Mouse (Mus musculus): ENCODE data around the gene Epb41l3.
"Not testable (repeated sequence)": the region's sequence is repeated elsewhere in the genome, so short reads cannot be mapped to it uniquely, and the experiment has no call there.

Epb41l3 gene

DNA sequence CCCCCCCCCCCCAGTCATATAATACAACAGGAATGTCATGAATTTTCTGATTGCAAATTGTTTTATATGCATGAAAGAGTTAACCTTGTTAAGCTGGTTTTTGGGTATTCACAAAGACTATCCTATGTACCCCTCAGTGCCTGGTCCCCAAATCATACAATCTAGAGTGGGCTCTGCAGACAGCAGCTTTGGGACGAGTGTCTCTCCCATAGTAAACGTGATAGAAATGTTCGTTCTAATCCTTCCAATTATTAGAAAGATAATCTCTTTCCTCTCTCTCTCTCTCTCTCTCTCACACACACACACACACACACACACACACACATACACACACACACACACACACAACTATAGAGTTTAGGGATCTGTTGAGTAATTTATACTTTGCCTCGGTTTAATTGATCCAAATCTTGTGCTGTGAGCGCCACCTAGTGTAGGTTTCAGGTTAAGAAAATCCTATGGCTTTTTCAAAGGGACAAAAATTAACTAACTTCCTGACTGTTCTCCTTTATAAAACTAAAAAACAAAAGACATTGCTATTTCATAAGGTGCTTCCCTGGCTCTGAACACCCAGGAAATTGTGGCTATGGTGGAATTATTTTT lies 30.4 kb downstream of the Epb41l3 start:
- DNase-seq (ENCODE audit: low read depth, low spot score), result no peak

DNA sequence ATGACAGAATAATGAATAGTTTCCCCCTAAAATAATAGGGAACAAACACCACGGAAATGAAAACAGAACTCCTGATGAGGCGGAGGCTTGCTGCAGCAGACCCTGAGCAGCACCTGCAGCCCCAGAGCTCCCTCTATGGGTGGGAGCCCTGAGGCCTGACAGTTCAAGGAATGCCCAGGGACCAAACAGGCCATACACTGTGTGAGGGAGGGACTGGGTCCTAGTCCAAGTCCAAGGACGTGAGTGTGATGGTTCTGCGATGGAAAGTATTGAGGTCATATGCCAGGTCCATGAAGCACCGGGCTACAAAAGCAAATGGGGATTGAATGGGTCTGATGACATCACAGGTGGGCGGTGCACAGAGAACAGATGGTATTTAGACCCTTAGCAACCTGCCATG lies 33.7 kb downstream of the Epb41l3 start:
- no peak for DNase-seq (ENCODE audit: low read depth, low spot score)

DNA sequence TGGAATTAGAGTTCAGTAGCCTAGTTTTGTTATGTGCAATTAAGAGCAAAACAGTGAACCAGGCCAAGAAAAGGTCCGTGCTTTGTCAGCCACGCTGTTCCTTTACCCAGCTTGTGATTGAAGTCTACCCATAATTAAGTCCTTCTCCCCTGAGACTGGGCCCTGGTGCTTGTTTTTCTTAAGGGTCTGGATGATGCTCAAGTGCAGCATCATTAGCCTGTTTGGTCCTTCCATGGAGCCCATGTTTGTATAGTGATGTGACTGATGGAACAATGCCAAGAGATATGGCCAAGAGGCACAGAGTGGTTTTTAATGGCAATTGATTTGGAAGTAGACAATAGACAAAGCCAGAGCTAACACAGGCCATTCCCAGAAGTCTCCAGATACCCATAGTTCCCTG lies 36.7 kb downstream of the Epb41l3 start:
- no peak for DNase-seq (ENCODE audit: low read depth, low spot score)

DNA sequence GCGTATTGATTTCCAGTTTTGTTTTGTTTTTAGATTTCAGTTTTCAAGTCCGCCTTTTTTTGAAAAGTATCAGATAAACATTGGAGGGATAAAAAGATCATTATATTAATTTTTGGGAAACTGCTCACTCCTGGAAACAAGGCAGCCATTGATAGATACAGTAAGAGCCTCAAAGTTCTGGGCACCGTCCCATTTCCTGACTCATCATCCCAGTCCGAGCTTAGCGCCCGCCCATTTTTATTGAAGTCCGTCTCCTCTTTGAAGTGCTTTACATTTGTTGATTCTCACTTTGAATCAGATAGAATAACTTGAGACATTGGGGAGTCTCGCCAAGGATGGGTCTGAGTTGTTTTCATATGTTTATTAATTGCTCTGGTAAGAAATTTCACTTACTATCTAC lies 43.7 kb downstream of the Epb41l3 start:
- DNase-seq (ENCODE audit: low read depth, low spot score), result no peak

DNA sequence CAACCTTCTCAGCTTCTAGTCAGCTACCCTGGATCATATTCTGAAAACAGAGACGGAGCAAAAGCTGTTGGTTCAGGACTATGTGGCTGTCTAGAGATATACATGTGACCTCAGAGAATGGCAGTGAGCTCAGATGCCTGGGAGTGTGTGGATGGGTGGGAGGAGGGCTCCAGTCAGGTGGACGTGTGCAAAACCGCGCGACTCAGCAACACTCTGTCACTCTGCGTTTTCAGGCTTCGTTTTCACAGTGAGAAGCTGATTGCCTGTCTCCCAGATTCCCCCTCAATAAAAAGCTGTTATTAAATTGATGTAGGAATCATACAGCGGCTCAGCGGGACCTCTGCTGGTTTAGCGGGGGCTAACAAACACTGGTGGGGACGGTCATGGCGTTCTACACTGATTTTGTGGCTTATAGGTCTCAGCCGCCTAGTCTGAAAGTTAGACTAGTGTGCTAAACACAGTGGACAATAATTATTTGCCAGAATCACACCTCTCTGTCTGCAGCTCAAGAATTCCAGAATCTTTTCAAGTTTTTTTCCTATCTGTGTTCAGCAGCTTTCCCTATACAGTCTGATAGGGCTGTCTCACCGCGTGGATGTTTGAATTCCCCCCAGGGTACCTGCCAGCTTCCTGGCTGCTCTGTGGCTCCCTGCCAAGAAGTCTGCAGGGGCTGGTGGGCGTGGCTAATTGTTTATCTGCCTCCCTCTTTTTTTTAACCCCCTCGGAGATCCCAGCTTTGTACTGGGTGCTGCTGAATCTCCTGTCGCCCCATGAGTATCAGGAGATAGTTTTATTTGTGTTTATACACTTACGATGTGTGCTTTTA lies 45.3 kb downstream of the Epb41l3 start:
- no peak for DNase-seq (ENCODE audit: low read depth, low spot score)

DNA sequence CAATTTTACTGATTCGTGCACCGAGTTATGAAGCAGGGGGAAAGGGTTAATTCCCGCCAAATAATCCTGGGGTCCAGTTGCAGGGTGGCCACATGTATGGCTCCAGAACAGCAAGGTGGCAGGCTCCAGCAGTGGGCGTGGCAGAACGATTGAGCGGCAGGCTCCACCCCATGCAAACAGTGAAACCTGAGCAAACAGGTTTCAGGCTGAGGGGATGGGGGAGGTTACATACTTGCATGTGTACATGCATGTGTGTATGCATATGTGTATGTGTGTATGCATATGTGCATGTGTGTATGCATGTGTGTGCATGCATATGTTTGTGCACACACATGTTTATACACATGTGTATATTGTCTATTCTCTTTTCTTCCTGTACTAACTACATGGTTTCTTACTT lies 46.9 kb downstream of the Epb41l3 start:
- DNase-seq (ENCODE audit: low read depth, low spot score), result not testable (repeated sequence)

GRCm38 (mm10) chr17:69127436-69127835 lies 52.0 kb downstream of the Epb41l3 start:
- no peak for DNase-seq (ENCODE audit: low read depth, low spot score)

GRCm38 (mm10) chr17:69127981-69128380 lies 52.5 kb downstream of the Epb41l3 start:
- no peak for DNase-seq (ENCODE audit: low read depth, low spot score)

DNA sequence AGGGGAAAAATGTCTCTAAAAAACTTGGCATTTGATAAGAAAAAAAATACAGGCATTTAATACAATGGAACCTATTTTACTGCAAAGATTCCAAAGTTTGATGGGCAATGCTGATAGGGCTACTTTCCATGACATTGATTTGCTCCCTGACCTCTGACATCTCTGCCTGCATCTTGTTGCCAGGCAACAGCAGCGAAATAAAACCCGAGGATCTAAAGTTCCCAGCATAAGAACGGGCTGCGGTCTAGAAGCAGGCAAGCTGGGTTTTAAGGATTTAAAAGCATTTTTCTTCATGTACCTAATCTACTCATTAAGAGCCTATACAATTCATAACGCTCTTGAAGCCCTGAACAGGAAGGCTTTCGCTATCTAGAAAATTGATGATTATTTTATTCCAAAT lies 54.0 kb downstream of the Epb41l3 start:
- DNase-seq (ENCODE audit: low read depth, low spot score), result no peak

GRCm38 (mm10) chr17:69143017-69143416 lies 67.5 kb downstream of the Epb41l3 start:
- no peak for DNase-seq (ENCODE audit: low read depth, low spot score)

DNA sequence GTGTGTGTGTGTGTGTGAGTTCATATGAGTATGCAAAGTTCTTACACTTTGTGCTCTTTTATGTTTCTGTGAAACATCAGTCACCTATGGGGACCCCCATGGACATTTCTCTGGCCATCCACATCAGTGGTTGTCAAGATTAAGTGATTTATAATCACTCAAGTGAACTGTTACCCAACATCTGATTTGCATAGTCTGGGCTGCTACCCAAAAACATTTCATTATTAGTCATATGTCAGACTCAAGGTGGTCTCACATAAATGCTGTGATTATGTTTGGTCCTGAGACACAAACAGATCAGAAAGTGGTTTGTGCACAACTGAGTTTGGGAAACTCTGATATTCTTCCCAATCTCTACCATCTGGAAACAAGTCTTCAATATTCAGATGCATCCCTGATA lies 75.3 kb downstream of the Epb41l3 start:
- no peak for DNase-seq (ENCODE audit: low read depth, low spot score)

DNA sequence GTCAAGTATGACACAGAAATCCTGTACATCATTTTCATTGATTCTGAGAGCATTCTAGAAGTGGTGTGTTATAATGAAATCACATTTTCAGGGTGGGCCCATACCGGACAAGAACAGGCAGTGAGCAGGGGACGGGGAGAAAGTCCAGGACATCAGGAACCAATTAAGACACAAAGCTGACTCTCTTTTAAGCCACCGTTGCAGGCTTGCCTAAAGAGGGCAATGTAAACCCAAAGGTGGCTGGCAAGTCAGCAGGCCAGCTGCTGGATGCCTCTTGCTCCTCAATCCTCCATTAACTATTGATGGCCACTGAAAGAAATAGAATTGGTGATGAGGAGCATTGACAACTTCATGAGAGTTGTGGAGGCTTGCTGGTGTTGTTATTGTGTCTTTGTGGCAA lies 75.8 kb downstream of the Epb41l3 start:
- DNase-seq (ENCODE audit: low read depth, low spot score), result no peak

- no peak for DNase-seq (ENCODE audit: low read depth, low spot score)
Measured at GRCm38 (mm10) chr17:69155034-69155433, 79.6 kb downstream of the Epb41l3 start.

DNA sequence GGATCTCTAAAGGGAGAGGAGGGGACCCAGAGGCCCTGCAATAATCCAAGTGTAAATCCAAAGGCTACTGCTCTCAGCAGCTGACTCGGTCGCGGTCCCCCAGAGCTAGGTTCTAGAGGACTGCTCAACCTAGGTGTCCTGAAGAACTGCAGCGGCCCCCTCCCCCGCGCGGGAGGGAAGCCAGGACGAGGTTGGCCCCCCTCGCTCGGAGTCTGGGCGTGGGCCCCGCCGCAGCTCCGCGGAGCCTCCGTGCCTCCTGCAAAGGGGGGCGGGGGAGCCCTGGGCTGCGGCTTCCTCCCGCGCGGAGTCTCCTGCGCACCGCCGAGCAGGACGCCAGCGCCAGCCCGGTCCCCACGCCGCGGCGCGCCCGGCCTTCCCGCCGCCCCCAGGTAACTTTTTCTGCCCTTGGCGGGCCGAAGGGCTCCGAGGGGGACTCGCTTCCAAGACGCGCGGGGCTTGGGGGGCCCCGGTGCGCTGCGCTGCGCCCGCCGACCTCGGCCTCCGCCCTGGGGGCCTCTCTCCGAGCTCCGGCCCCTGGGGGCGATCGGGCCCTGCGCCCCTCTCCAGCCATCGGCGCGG lies 81.1 kb downstream of the Epb41l3 start:
- peak; percentile 36 for DNase-seq (ENCODE audit: low read depth, low spot score)

DNA sequence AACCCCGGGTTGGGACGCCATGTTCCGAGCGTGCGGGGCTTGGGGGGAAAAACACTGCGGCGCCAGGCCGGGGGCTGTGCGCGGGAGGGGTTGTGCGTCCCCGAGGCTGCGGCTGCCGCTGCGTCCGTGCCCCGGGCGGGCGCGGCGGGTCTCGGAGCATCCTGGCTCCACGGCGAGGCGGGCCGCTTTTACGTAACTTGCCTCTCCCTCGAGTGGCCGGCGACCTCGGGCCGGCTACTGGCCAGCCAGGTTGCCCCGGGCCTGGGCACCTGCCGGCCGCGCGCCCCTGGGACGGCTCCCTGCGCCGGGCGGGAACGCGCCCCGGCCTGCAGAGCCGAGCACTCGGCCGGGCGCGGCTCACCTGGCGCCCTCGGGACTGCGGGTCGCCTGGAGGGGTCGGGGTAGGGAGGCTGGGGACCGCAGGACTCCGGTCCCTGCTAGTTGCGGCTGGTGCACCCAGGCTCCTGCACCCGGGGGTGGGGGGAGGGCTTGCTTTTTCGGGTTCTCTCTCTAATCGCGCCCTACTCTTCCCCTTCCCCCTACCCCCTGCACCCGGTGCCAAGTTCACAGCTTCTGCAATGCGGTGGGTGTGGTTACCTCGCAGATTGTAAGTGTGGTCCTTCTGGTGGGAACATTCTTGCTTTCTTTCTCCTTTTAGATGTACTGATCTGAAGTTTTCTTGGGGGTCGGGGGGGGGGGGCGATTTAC lies 81.8 kb downstream of the Epb41l3 start:
- no peak for DNase-seq (ENCODE audit: low read depth, low spot score)

DNA sequence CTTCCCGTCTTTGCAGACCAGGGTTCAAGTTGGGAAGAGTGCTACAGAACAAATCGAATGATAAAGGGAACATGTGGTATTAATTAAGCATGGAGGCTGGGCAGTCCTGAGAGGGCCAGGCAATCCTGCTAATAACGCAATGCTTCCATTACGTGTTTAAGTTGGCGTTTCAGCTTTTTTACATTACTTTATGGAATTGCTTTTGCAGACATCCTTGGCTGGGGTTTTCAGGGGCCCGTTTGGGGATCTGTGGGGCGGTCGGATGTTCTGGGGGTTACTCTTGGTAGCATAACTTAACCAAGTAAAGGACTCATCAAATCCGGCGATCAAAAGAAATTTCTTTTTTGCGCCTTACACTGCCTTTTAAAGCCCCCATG lies 82.3 kb downstream of the Epb41l3 start:
- no peak for DNase-seq (ENCODE audit: low read depth, low spot score)

- no peak for DNase-seq (ENCODE audit: low read depth, low spot score)
Measured at GRCm38 (mm10) chr17:69158690-69159089, 83.2 kb downstream of the Epb41l3 start.

DNA sequence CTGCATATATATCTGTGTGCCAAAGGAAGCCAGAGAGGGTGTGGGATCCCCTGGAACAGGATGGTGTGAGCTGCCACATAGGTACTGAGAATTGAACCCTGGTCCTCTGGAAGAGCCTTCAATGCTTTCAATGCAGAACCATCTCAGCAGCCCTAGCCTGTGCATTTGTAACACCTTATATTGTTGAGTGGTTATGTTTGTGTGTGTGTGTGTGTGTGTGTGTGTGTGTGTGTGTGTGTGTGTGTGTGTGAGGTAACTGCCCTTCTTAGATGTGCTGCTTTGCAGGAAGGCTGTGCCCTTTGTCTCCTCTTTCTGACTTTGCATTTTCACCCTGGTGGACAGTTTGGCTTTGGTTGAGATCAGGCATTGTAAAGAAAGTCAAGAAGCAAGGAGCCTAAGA lies 87.2 kb downstream of the Epb41l3 start:
- DNase-seq (ENCODE audit: low read depth, low spot score), result no peak

DNA sequence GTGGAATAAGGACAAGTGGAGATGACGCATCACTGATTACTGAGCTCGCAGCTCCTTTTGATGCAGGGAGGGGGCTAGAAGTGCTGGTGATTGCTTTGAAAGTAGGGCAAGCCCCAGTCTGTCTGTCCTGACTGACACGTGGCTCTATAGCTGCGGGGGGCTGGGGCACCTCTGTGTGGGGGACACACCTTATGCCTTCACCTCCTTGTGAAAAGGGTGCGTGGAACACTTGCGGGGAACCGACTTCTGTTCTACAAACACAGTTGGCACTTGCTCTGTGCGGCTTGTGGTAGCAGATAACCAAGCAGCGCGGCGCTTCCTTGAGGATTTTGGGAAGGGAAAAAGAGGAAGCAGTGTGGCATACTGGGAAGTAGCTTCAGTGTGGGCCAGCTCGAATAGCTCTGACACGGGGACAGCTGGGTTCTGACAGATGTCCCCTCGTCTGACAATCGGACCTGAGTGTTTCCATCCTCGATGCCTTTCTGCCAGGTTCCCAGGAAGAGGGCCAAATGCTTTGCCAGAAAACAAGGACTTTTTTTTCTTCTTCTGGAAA lies 101.5 kb downstream of the Epb41l3 start:
- DNase-seq (ENCODE audit: low read depth, low spot score), result no peak

DNA sequence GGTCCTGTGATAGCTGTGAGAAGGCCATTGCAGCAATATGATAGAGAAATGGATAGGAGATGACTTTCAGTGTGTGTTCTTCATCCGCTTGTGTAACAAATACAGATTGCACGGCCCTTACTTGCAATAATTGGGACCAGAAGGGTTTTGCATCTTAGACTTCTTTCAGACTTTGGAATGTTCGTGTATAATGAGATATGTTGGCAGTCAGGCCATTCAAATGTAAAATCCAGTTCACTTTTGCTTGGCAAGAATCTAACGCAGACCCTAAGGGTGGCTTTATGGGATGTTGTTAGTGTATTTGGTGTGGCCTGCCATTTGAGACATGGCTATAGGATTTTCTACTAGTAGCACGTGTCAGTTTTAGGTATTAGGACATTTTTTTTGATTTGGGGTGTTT lies 102.5 kb downstream of the Epb41l3 start:
- no peak for DNase-seq (ENCODE audit: low read depth, low spot score)

- no peak for DNase-seq (ENCODE audit: low read depth, low spot score)
Measured at GRCm38 (mm10) chr17:69180905-69181559, 105.5 kb downstream of the Epb41l3 start.
